Mouse (Mus musculus): ENCODE measurements around the gene Dnajb3. TPM values are rescaled to one million over a fixed set of nuclear protein-coding genes. Genes with fewer than 3 reads are reported as not detected.
"Not testable (repeated sequence)": the region's sequence is repeated elsewhere in the genome, so short reads cannot be mapped to it uniquely, and the experiment has no call there.

The Dnajb3 gene
- polyA plus RNA-seq, 1 experiment from 2014 or later, result 16.4 TPM

- ATAC-seq (ENCODE audit: low FRiP score, low read depth), result no peak
- Histone ChIP-seq H3K27me3 (replicated peaks) (no peaks in the 10 kb centered on the region), H3K36me3 (no peaks in the 10 kb centered on the region), H3K9me3 (peaks cover 96% of the 10 kb centered on the region), H3K4me2 (replicated peaks) (no peak overlapping the region), H3K27ac (no peak overlapping the region), H3K4me3 (no peak overlapping the region), H3K9ac (no peak overlapping the region), H3K4me1 (no peaks in the 10 kb centered on the region)
- WGBS, result 87% methylated on average over 5 of the region's 5 CpGs
Measured at GRCm38 (mm10) chr1:88229986-88230385, 24.4 kb upstream of the Dnajb3 start.

- H3K9me3 ChIP-seq, result peaks cover 92% of the 10 kb centered on the region
- H3K4me1 ChIP-seq, result no peaks in the 10 kb centered on the region
- H3K9ac ChIP-seq, result no peak overlapping the region
- no peak for ATAC-seq (ENCODE audit: low FRiP score, low read depth)
- no peak overlapping the region for H3K4me2 ChIP-seq (replicated peaks)
- H3K36me3 ChIP-seq, result no peaks in the 10 kb centered on the region
- no peaks in the 10 kb centered on the region for H3K27me3 ChIP-seq (replicated peaks)
- 79% methylated on average over 3 of the region's 3 CpGs for WGBS
- H3K27ac ChIP-seq, result no peak overlapping the region
- no peak overlapping the region for H3K4me3 ChIP-seq
Measured at GRCm38 (mm10) chr1:88229566-88229965, 24.0 kb upstream of the Dnajb3 start.

GRCm38 (mm10) chr1:88228121-88228520 lies 22.5 kb upstream of the Dnajb3 start:
- no peak for ATAC-seq (ENCODE audit: low FRiP score, low read depth)
- H3K9ac ChIP-seq, result no peak overlapping the region
- H3K36me3 ChIP-seq, result no peaks in the 10 kb centered on the region
- H3K27me3 ChIP-seq (replicated peaks), result no peaks in the 10 kb centered on the region
- H3K9me3 ChIP-seq, result peaks cover 77% of the 10 kb centered on the region
- H3K4me1 ChIP-seq, result no peaks in the 10 kb centered on the region
- H3K27ac ChIP-seq, result no peak overlapping the region
- no peak overlapping the region for H3K4me2 ChIP-seq (replicated peaks)
- WGBS, result 68% methylated on average over 7 of the region's 7 CpGs
- H3K4me3 ChIP-seq, result no peak overlapping the region

- peaks cover 71% of the 10 kb centered on the region for H3K9me3 ChIP-seq
- H3K4me2 ChIP-seq (replicated peaks), result no peak overlapping the region
- no peaks in the 10 kb centered on the region for H3K36me3 ChIP-seq
- no peak overlapping the region for H3K9ac ChIP-seq
- H3K4me1 ChIP-seq, result no peaks in the 10 kb centered on the region
- H3K27me3 ChIP-seq (replicated peaks), result no peaks in the 10 kb centered on the region
- no peak overlapping the region for H3K4me3 ChIP-seq
- WGBS, result 59% methylated on average over 2 of the region's 2 CpGs
- ATAC-seq (ENCODE audit: low FRiP score, low read depth), result no peak
- no peak overlapping the region for H3K27ac ChIP-seq
Measured at GRCm38 (mm10) chr1:88227482-88227881, 21.9 kb upstream of the Dnajb3 start.

GRCm38 (mm10) chr1:88226670-88227379 lies 21.2 kb upstream of the Dnajb3 start, which contains the start of gene Mroh2a:
Mroh2a (plus strand) TSS chr1:88226986.
- Histone ChIP-seq H3K27me3 (replicated peaks) (no peaks in the 10 kb centered on the region), H3K4me1 (no peaks in the 10 kb centered on the region), H3K27ac (no peak within 1 kb of the TSS), H3K9ac (no peak within 1 kb of the TSS), H3K4me3 (no peak within 1 kb of the TSS), H3K4me2 (replicated peaks) (no peak within 1 kb of the TSS), H3K9me3 (peaks cover 68% of the 10 kb centered on the region), H3K36me3 (no peaks in the 10 kb centered on the region)
- 55% methylated on average over 5 of the region's 5 CpGs for WGBS
- no peak for ATAC-seq (ENCODE audit: low FRiP score, low read depth)

- Histone ChIP-seq H3K27ac (no peak overlapping the region), H3K27me3 (replicated peaks) (no peaks in the 10 kb centered on the region)
- no peak for ATAC-seq (ENCODE audit: low FRiP score, low read depth)
Measured at GRCm38 (mm10) chr1:88225741-88226140, 20.2 kb upstream of the Dnajb3 start.

GRCm38 (mm10) chr1:88225301-88225700 lies 19.7 kb upstream of the Dnajb3 start:
- H3K4me3 ChIP-seq; ATAC-seq (ENCODE audit: low FRiP score, low read depth); H3K27me3 ChIP-seq (replicated peaks); H3K4me1 ChIP-seq; H3K9ac ChIP-seq; H3K36me3 ChIP-seq; H3K4me2 ChIP-seq (replicated peaks); H3K27ac ChIP-seq: not testable (repeated sequence)
- H3K9me3 ChIP-seq, result peaks cover 53% of the 10 kb centered on the region
- 36% methylated on average over 2 of the region's 2 CpGs for WGBS

More at GRCm38 (mm10) chr1:88225741-88226140, 20.2 kb upstream of the Dnajb3 start:
- Histone ChIP-seq H3K4me2 (replicated peaks) (no peak overlapping the region), H3K9ac (no peak overlapping the region), H3K9me3 (peaks cover 57% of the 10 kb centered on the region), H3K4me3 (no peak overlapping the region), H3K36me3 (no peaks in the 10 kb centered on the region), H3K4me1 (no peaks in the 10 kb centered on the region)

- Histone ChIP-seq H3K4me2 (replicated peaks) (no peak overlapping the region), H3K4me1 (no peaks in the 10 kb centered on the region), H3K4me3 (no peak overlapping the region), H3K36me3 (no peaks in the 10 kb centered on the region), H3K9ac (no peak overlapping the region), H3K27me3 (replicated peaks) (no peaks in the 10 kb centered on the region), H3K27ac (no peak overlapping the region), H3K9me3 (peaks cover 42% of the 10 kb centered on the region)
- ATAC-seq (ENCODE audit: low FRiP score, low read depth), result no peak
- WGBS, result 72% methylated on average over 2 of the region's 2 CpGs
Measured at GRCm38 (mm10) chr1:88224029-88224776, 18.6 kb upstream of the Dnajb3 start.

GRCm38 (mm10) chr1:88223591-88223990 lies 18.0 kb upstream of the Dnajb3 start:
- ATAC-seq (ENCODE audit: low FRiP score, low read depth), result no peak
- H3K4me3 ChIP-seq, result no peak overlapping the region
- 58% methylated on average over 1 of the region's 1 CpGs for WGBS

GRCm38 (mm10) chr1:88223011-88223515 lies 17.5 kb upstream of the Dnajb3 start:
- not testable (repeated sequence) for ATAC-seq (ENCODE audit: low FRiP score, low read depth); H3K36me3 ChIP-seq; H3K4me2 ChIP-seq (replicated peaks); H3K27ac ChIP-seq; H3K9ac ChIP-seq; H3K4me3 ChIP-seq; H3K27me3 ChIP-seq (replicated peaks); H3K4me1 ChIP-seq
- peaks cover 31% of the 10 kb centered on the region for H3K9me3 ChIP-seq

More at GRCm38 (mm10) chr1:88223591-88223990, 18.0 kb upstream of the Dnajb3 start:
- no peak overlapping the region for H3K9ac ChIP-seq
- no peak overlapping the region for H3K4me2 ChIP-seq (replicated peaks)
- no peaks in the 10 kb centered on the region for H3K4me1 ChIP-seq
- H3K36me3 ChIP-seq, result no peaks in the 10 kb centered on the region
- peaks cover 36% of the 10 kb centered on the region for H3K9me3 ChIP-seq
- no peaks in the 10 kb centered on the region for H3K27me3 ChIP-seq (replicated peaks)
- no peak overlapping the region for H3K27ac ChIP-seq

- no peak for ATAC-seq (ENCODE audit: low FRiP score, low read depth)
- Histone ChIP-seq H3K36me3 (no peaks in the 10 kb centered on the region), H3K4me2 (replicated peaks) (no peak overlapping the region), H3K27me3 (replicated peaks) (no peaks in the 10 kb centered on the region), H3K9me3 (peaks cover 27% of the 10 kb centered on the region), H3K27ac (no peak overlapping the region), H3K9ac (no peak overlapping the region), H3K4me3 (no peak overlapping the region), H3K4me1 (no peaks in the 10 kb centered on the region)
- 49% methylated on average over 2 of the region's 2 CpGs for WGBS
Measured at GRCm38 (mm10) chr1:88222216-88222615, 16.6 kb upstream of the Dnajb3 start.

- Histone ChIP-seq H3K4me2 (replicated peaks) (no peak overlapping the region), H3K9ac (no peak overlapping the region), H3K4me1 (no peaks in the 10 kb centered on the region), H3K27me3 (replicated peaks) (no peaks in the 10 kb centered on the region), H3K27ac (no peak overlapping the region), H3K4me3 (no peak overlapping the region), H3K36me3 (no peaks in the 10 kb centered on the region), H3K9me3 (peaks cover 26% of the 10 kb centered on the region)
- no peak for ATAC-seq (ENCODE audit: low FRiP score, low read depth)
Measured at GRCm38 (mm10) chr1:88220336-88220735, 14.8 kb upstream of the Dnajb3 start.
